Mouse (Mus musculus) stomach, postnatal 0 days (tissue): Measurements from ENCODE around the gene Usp48.

Experiments
- CTCF ChIP-seq: IDR thresholded peaks from 2 replicates; pipeline ENCODE4 v1.5.1; 2016; ENCODE audit warnings: antibody characterized with exemption, low read depth, mild to moderate bottlenecking, moderate library complexity
- EP300 ChIP-seq: optimal IDR thresholded peaks from 2 replicates; pipeline ENCODE3; 2016; ENCODE audit warnings: antibody characterized with exemption

DNA sequence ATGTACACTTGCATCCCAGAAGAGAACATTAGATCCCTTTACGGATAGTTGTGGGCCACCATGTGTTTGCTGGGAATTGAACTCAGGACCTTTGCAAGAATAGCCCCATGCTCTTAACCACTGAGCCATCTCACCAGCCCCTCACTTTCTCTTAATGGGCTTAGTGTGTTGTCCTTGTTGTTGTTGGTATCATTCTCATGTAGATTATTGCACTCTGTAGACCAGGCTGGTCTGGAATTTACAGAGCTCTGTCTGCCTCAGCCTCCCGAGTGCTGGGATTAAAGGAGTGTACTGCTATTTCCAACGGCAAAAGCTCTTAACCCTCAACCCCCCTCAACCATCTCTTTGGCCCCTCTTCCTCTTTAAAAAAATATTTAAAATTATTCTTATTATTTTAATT is 4.0 kb upstream of the Usp48 start:
- TF ChIP-seq CTCF (no peak), EP300 (no peak)
